In the genomic region with DNA sequence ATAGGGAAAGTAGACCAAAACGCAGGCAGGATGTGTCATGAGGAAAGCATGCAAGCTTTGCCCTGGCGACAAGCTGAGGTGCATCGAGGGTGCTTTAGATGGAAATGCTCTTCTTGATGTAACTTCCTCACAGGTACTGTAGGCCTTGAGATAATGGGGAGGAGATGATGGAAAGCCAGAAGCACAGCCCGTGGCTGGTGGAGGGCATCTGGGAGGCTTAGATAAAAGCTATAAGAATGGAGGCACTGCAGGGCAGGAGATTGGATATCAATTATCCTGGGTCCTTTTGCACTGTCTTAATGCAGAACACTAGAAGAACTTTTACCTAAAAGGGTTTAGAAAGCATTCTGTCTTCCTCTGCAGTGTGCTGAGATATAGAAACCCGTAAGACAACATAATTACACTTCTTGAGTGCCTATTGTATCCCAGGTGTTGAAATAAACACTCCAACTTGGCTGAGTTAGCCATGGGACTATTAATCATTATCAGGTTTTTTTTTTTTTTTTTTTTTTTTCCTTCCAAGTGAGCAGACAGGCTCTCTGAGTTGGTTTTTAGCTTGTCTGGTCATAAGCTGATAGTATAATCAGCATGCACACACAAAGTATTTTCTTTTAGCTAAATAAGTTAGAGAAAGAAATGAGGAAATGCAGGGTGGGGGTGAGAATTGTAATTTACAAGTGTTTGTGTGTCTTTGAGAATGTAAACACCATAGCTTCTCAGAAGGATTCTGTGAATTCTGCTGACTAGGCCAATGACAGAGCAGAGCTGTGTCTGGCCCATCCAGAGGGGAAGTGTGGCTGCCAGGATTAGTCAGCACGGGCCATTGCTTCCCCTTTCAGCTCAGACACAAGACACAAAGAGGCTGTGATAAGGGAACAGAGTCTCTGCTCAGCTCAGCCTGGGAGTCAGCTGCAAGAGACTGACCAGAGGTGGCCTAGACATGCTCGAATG, we compare ENCODE assay signal across 8 mouse cellular contexts.
DNase-seq lines count a peak whose midpoint lies in the region; ATAC-seq and TF ChIP-seq lines count a peak whose summit lies in the region.

No protein-coding gene starts in this region.

- peak; percentile 76 for ATAC-seq in Patski

- peak overlapping the region; percentile 56 for H3K27ac ChIP-seq in hindbrain, embryonic 10.5 days

- H3K4me3 ChIP-seq in hindbrain, embryonic 10.5 days = no peak overlapping the region

- no peaks in the 10 kb centered on the region for H3K27me3 ChIP-seq in Patski
- no peaks in the 10 kb centered on the region for H3K27me3 ChIP-seq in hindbrain, embryonic 10.5 days (ENCODE audit: insufficient read depth, poor library complexity, severe bottlenecking)

- POLR2A ChIA-PET in Patski (lab: Charles Lee) = no interaction called here

- WGBS in hindbrain, embryonic 10.5 days = 58% methylated on average over 7 of the region's 7 CpGs

- peaks cover 34% of the 10 kb centered on the region for H3K4me1 ChIP-seq in hindbrain, embryonic 10.5 days (replicated peaks)

- CTCF ChIA-PET in Patski (lab: Charles Lee) = interaction anchor here (1.3 kb wide), 1 partner anchor 13 kb away, joined by 9 read pairs; no protein-coding TSS in a partner anchor

- in situ Hi-C loops in Patski (cut with MboI; ENCODE audit: low pct_unique_long_range_greater_than_20kb) = no loop called here

- no peaks in the 10 kb centered on the region for H3K9me3 ChIP-seq in hindbrain, embryonic 10.5 days

- no peak for DNase-seq in Patski (ENCODE audit: low read depth, low spot score)
- DNase-seq in cerebellum, postnatal 10 days = peak; percentile 59 to 73
- DNase-seq in frontal cortex, adult 2 months (ENCODE audit: extremely low spot score in 1 of 2, low spot score in 1 of 2) = peak; percentile 29 to 67
- peak; percentile 48 for DNase-seq in hindbrain, embryonic 10.5 days (ENCODE audit: low spot score)
- DNase-seq in left cerebral cortex, adult 11 months (ENCODE audit: low spot score) = peak; percentile 57
- DNase-seq in lung, postnatal 25 days (ENCODE audit: low spot score) = peak; percentile 58
- DNase-seq in retina, postnatal 1 day = peak; percentile 85
- DNase-seq in B cell, adult 2 months = no peak

- H3K36me3 ChIP-seq in hindbrain, embryonic 10.5 days = no peaks in the 10 kb centered on the region

- TF ChIP-seq CTCF in Patski (IDR thresholded peaks at IDR 0.05) = no peak

Comparison
In these comparisons a context has a peak if more than half of its experiments do, and no peak if none do; other contexts are left out.
1. DNase-seq: peak in cerebellum, postnatal 10 days (2 of 2), frontal cortex, adult 2 months (2 of 2), hindbrain, embryonic 10.5 days (single experiment), left cerebral cortex, adult 11 months (single experiment), lung, postnatal 25 days (single experiment) and retina, postnatal 1 day (single experiment); none in Patski (single experiment) and B cell, adult 2 months (0 of 2).